Mouse (Mus musculus): ENCODE results near the gene Col9a2. TPM values are rescaled to one million over a fixed set of nuclear protein-coding genes. Genes with fewer than 3 reads are reported as not detected.
A peak's percentile ranks its signal among the peaks of the same experiment; 100 is the strongest.

The Col9a2 gene
- polyA plus RNA-seq, 2 experiments: 1.1 to 1.9 TPM

DNA sequence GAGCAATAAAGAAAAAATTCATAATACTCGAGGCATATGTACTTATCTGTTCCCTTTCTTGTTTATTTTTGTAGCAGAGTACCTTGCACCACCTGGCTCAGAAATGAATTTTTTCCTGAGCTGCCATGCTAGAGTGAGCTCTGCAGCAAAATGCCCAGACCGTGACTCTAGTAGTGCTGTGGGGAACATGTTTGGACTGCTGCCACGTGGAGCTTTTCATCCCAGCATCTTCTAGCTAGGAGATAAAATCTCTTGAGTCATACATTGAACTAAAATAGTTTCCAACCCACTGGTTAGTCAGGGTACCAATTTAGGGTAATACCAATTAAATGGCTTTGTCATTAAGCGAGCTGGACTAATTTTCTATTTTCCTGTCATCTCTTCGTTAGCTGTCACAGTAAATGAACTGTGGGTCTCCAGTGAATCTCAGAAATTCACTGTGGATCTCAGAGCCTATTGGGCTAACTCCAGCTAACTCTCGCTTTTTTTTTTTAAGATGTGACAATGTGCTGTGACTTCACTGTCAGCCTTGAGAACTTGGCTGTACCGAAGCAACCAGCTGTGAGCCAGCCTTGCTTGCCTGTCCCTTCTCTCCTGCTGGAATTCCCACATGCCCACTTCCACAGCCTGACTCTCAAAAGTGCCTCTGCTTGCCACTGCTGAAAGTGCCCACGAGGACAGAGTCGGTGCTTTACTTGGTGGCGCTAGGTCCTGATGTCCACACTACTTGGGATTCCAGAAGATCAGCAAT, 19.0 kb upstream of the Col9a2 start:
- ATAC-seq (ENCODE audit: insufficient read depth): no peak
- DNase-seq (ENCODE audit: low read depth in 3 of 3, low spot score in 3 of 3): no peak
- WGBS (ENCODE audit: insufficient replicate concordance): 61% methylated on average over 10 of the region's 10 CpGs
- Histone ChIP-seq H3K4me2 (ENCODE audit: low read depth) (no peak overlapping the region), H3K27me3 (ENCODE audit: control insufficient read depth, insufficient read depth, low read length) (no peaks in the 10 kb centered on the region), H3K4me3 (ENCODE audit: insufficient read depth in 1 of 2, low read depth in 2 of 2, low read length in 2 of 2) (no peak overlapping the region), H3K9me3 (ENCODE audit: control insufficient read depth, low read length) (no peaks in the 10 kb centered on the region), H3K27ac (no peak overlapping the region), H3K36me3 (replicated peaks; ENCODE audit: control insufficient read depth, insufficient read depth, low read depth) (no peaks in the 10 kb centered on the region), H3K9ac (replicated peaks) (no peak overlapping the region), H3K4me1 (replicated peaks; ENCODE audit: control insufficient read depth in 2 of 2, insufficient read depth in 2 of 2, low read length in 1 of 2) (peaks cover 9 to 32% of the 10 kb centered on the region in 2 experiments)
- no peak for TF ChIP-seq CTCF (IDR thresholded peaks at IDR 0.05; ENCODE audit: low read depth)
- TF ChIP-seq EP300 (IDR thresholded peaks at IDR 0.05; ENCODE audit: low read depth): no peak

DNA sequence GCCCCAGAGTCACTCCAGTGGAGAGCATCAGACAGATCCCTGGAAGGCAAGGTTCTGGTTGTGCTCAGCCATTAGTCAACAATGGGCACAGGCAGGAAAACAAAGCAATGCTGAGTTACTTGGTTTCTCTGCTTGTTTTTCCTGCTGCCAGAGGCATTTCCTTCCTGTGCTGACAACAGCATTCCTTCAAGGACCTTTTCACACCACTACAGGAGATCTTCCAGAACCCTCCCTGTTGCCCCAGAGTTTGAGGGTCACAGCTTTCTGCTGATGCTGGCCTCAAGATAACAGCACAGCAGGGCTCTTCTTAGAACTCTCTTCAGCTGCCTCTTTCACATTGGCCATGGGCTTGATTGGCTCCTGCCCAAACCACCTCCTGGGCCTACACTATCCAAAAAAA, 17.3 kb upstream of the Col9a2 start:
- no peak for TF ChIP-seq CTCF (IDR thresholded peaks at IDR 0.05; ENCODE audit: low read depth)
- no peak for TF ChIP-seq EP300 (IDR thresholded peaks at IDR 0.05; ENCODE audit: low read depth)
- no peak overlapping the region for H3K27ac ChIP-seq
- no peak overlapping the region for H3K9ac ChIP-seq (replicated peaks)
- DNase-seq (ENCODE audit: low read depth in 3 of 3, low spot score in 3 of 3): no peak
- no peak overlapping the region for H3K4me2 ChIP-seq (ENCODE audit: low read depth)
- no peaks in the 10 kb centered on the region for H3K9me3 ChIP-seq (ENCODE audit: control insufficient read depth, low read length)
- H3K27me3 ChIP-seq (ENCODE audit: control insufficient read depth, insufficient read depth, low read length): no peaks in the 10 kb centered on the region
- H3K36me3 ChIP-seq (replicated peaks; ENCODE audit: control insufficient read depth, insufficient read depth, low read depth): no peaks in the 10 kb centered on the region
- H3K4me1 ChIP-seq (replicated peaks; ENCODE audit: control insufficient read depth in 2 of 2, insufficient read depth in 2 of 2, low read length in 1 of 2): peaks cover 11 to 37% of the 10 kb centered on the region in 2 experiments; a peak in 3 of 4 replicates
- ATAC-seq (ENCODE audit: insufficient read depth): no peak
- H3K4me3 ChIP-seq (ENCODE audit: insufficient read depth in 1 of 2, low read depth in 2 of 2, low read length in 2 of 2): no peak overlapping the region

DNA sequence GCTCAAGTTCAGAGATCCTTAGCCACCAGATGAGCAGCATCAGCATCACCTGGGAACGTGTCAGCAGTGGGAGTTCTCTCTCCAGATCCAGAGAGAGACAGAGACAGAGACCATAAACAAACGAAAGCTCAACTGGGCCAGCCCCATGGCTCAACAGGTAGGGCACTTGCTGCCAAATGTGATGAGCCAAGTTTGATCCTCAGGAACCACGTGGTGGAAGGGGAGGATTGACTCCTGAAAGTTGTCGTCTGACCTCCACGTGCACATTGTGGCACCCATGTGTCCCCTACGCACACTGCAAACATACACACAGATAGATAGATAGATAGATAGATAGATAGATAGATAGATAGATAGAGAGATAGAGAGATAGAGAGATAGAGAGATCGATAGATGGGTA, 15.7 kb upstream of the Col9a2 start:
- DNase-seq (ENCODE audit: low read depth in 3 of 3, low spot score in 3 of 3) (no peak), ATAC-seq (ENCODE audit: insufficient read depth) (no peak)
- peaks cover 7 to 34% of the 10 kb centered on the region in 2 experiments; a peak in 3 of 4 replicates for H3K4me1 ChIP-seq (replicated peaks; ENCODE audit: control insufficient read depth in 2 of 2, insufficient read depth in 2 of 2, low read length in 1 of 2)
- no peaks in the 10 kb centered on the region for H3K36me3 ChIP-seq (replicated peaks; ENCODE audit: control insufficient read depth, insufficient read depth, low read depth)
- no peak overlapping the region for H3K4me2 ChIP-seq (ENCODE audit: low read depth)
- no peaks in the 10 kb centered on the region for H3K27me3 ChIP-seq (ENCODE audit: control insufficient read depth, insufficient read depth, low read length)
- no peak overlapping the region for H3K4me3 ChIP-seq (ENCODE audit: insufficient read depth in 1 of 2, low read depth in 2 of 2, low read length in 2 of 2)
- no peak overlapping the region for H3K27ac ChIP-seq
- no peaks in the 10 kb centered on the region for H3K9me3 ChIP-seq (ENCODE audit: control insufficient read depth, low read length)
- H3K9ac ChIP-seq (replicated peaks): no peak overlapping the region
- WGBS (ENCODE audit: insufficient replicate concordance): 66% methylated on average over 7 of the region's 7 CpGs
- TF ChIP-seq CTCF (IDR thresholded peaks at IDR 0.05; ENCODE audit: low read depth): no peak
- no peak for TF ChIP-seq EP300 (IDR thresholded peaks at IDR 0.05; ENCODE audit: low read depth)

DNA sequence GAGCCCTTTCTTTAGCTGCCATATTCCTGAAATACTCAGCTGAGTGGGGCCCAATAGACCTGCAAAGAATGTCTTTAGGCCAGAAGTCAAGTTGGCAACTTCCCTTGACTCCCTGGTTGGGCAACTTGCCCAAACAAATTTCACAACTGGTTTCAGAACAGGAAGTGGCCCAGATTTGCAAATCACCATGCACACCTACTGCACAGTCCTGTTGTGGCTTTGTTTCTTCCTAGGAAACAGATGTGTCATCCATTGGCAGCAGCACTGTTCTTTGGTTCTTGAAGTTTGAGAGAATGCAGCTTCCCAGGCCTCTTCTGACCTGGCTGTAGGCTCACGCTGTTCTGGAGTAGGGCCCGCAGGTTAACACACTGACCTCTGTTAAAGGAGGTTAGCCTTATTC, 15.2 kb upstream of the Col9a2 start:
- Histone ChIP-seq H3K9ac (replicated peaks) (no peak overlapping the region), H3K36me3 (replicated peaks; ENCODE audit: control insufficient read depth, insufficient read depth, low read depth) (no peaks in the 10 kb centered on the region), H3K27me3 (ENCODE audit: control insufficient read depth, insufficient read depth, low read length) (no peaks in the 10 kb centered on the region), H3K9me3 (ENCODE audit: control insufficient read depth, low read length) (no peaks in the 10 kb centered on the region), H3K27ac (no peak overlapping the region), H3K4me2 (ENCODE audit: low read depth) (no peak overlapping the region), H3K4me3 (ENCODE audit: insufficient read depth in 1 of 2, low read depth in 2 of 2, low read length in 2 of 2) (no peak overlapping the region), H3K4me1 (replicated peaks; ENCODE audit: control insufficient read depth in 2 of 2, insufficient read depth in 2 of 2, low read length in 1 of 2) (peaks cover 7 to 34% of the 10 kb centered on the region in 2 experiments; a peak in 3 of 4 replicates)
- 0 out of 2 replicates have a peak, but pooled peaks have one; percentile 3 for ATAC-seq (ENCODE audit: insufficient read depth)
- DNase-seq (ENCODE audit: low read depth in 3 of 3, low spot score in 3 of 3): no peak
- WGBS (ENCODE audit: insufficient replicate concordance): 79% methylated on average over 2 of the region's 2 CpGs
- TF ChIP-seq CTCF (IDR thresholded peaks at IDR 0.05; ENCODE audit: low read depth): no peak
- TF ChIP-seq EP300 (IDR thresholded peaks at IDR 0.05; ENCODE audit: low read depth): no peak

DNA sequence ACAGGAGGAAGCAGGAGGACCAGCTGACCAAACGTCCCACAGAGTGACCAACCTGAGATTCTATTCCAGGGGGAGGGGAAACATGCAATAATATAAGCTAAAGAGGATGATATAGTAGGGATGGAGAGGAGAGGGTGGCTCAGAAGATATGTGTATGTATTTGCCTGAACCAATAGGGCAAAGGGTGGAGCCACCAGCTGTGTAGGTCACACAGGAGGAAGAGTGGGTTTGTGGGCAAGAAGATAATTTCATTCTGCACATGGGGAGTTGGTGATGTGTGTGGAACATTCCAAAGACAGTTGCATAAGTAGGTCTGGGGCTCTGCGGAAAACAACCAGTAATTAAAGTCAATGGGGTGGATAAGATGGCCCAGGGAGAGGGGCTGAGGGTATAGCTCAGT, 13.5 kb upstream of the Col9a2 start:
- no peak overlapping the region for H3K4me3 ChIP-seq (ENCODE audit: insufficient read depth in 1 of 2, low read depth in 2 of 2, low read length in 2 of 2)
- TF ChIP-seq CTCF (IDR thresholded peaks at IDR 0.05; ENCODE audit: low read depth) (no peak), EP300 (IDR thresholded peaks at IDR 0.05; ENCODE audit: low read depth) (no peak)
- ATAC-seq (ENCODE audit: insufficient read depth): peak; percentile 63; the same call in 1 of the 2 replicates
- no peak overlapping the region for H3K27ac ChIP-seq
- no peak for DNase-seq (ENCODE audit: low read depth in 3 of 3, low spot score in 3 of 3)
- 22% methylated on average over 2 of the region's 2 CpGs for WGBS (ENCODE audit: insufficient replicate concordance)
- no peak overlapping the region for H3K4me2 ChIP-seq (ENCODE audit: low read depth)
- no peaks in the 10 kb centered on the region for H3K9me3 ChIP-seq (ENCODE audit: control insufficient read depth, low read length)
- H3K9ac ChIP-seq (replicated peaks): no peak overlapping the region
- H3K27me3 ChIP-seq (ENCODE audit: control insufficient read depth, insufficient read depth, low read length): no peaks in the 10 kb centered on the region
- H3K36me3 ChIP-seq (replicated peaks; ENCODE audit: control insufficient read depth, insufficient read depth, low read depth): no peaks in the 10 kb centered on the region
- peaks cover 7 to 31% of the 10 kb centered on the region in 2 experiments; a peak in 3 of 4 replicates for H3K4me1 ChIP-seq (replicated peaks; ENCODE audit: control insufficient read depth in 2 of 2, insufficient read depth in 2 of 2, low read length in 1 of 2)
